Mouse (Mus musculus) G1E-ER4 (cell line): Measurements from ENCODE around the gene Bcl2l13. TPM values are rescaled to one million over a fixed set of nuclear protein-coding genes. Genes with fewer than 3 reads are reported as not detected.

Source experiments
- GATA1 ChIP-seq: IDR thresholded peaks from one replicate; pipeline ENCODE4 v1.8.0; 2012; ENCODE audit warnings: low read length, inconsistent platforms
- polyA plus RNA-seq: library from polyadenylated mRNA; stranded (reverse); fragments of >175 nt; gene quantifications from 2 replicates; pipeline ENCODE4 v1.2.3, GENCODE M21; 2012

Bcl2l13 gene
- polyA plus RNA-seq, 1 experiment: 679 TPM

DNA sequence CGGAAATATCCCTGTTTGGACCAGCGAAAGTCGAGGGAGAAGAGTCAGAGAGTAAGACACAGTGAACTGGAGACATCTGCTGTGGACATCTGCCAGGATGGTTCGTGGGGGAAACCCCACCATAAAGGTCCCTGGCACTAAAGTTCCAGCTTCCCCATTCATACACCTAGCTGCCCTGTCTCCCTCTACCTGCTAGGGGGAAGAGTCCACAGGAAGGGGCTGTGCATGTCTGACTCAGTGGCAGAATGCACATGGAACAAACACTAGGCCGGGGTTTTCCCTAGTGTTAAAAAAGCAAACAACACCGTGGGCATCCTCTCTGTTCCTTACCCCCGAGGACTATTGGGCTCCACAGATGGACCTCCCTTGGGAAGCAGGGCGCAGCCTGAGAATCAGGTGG is 77.8 kb downstream of the Bcl2l13 start:
- no peak for TF ChIP-seq GATA1

DNA sequence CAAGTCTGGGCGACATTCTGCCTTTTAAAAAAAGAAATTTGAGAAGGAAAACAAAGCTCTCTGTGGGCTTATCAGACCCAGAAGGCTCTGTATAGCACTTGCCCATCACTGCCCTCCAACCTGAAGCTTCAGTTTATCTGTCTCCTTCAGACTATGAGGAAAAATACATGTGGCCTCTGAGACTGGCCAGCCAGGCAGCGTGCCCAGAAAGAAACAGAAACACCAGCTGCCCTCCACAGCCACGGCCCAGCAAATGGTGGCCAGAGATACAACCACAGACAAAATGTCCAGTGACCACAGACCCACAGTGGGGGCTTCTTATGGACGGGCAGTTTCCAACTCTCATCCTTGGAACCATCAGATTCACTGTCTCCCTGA is 78.5 kb downstream of the Bcl2l13 start:
- TF ChIP-seq GATA1: no peak

DNA sequence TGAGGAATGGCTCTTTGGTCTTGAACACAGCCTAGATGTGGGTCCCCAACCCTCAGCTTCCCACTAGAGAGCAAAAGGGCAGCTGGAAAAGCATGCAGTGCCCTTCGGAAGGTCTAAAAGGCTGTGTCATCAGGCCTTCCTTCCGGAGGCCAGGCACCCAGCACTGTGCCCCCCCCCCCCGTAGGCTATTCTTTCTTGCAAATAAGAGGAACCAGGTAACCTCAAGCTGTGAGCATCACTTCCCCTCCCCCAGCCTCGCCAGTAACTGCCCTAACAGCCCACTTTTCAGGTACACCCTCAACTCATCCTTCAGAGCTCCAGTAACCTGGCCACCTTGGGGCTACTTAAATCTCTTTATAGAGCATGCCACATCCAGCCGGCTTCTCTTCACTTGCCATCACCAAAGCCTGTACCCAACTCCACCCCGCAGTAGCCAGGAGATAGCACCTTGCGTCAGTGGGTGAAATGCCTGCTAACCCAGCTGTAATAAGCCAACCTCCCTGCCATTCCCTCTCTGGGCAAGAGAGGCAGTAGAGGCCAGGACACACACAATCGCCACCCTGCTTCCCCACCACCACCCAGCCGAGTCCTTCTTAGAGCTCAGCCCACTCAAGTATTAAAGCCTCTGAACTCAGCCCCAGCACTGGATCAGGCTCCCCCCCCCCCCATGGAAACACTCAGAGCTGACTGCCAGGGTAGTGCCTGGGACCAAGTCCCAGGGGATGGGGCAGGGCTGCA is 79.1 kb downstream of the Bcl2l13 start:
- no peak for TF ChIP-seq GATA1

GRCm38 (mm10) chr6:120915649-120915975 is 79.6 kb downstream of the Bcl2l13 start:
- TF ChIP-seq GATA1: no peak

GRCm38 (mm10) chr6:120916074-120916971 is 80.3 kb downstream of the Bcl2l13 start, which contains the start of gene Bid:
Gene Bid (minus strand): TSS chr6:120916853.
- no peak for TF ChIP-seq GATA1

- TF ChIP-seq GATA1: no peak
Measured at GRCm38 (mm10) chr6:120917975-120918374, 82.0 kb downstream of the Bcl2l13 start.

- no peak for TF ChIP-seq GATA1
Measured at GRCm38 (mm10) chr6:120926880-120927279, 90.9 kb downstream of the Bcl2l13 start.

DNA sequence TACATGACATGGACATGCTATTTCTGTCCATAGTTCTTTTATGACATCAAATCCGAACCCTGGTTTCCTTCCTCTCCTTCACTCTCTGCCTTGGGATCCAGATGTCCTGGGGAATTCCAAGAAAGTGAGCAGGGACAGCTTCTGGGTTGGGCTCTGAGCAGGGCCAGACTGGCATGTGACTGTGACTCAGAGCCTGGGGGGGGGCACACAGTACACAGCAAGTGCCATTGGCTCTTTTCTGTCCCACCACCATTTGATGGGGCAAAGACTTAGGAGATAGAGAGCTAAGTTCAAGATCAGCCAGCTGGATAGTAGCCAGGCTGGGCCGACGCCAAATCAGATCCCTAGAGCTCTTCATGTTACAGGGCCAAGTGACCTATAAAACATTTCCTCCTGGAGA is 91.8 kb downstream of the Bcl2l13 start:
- TF ChIP-seq GATA1: no peak

DNA sequence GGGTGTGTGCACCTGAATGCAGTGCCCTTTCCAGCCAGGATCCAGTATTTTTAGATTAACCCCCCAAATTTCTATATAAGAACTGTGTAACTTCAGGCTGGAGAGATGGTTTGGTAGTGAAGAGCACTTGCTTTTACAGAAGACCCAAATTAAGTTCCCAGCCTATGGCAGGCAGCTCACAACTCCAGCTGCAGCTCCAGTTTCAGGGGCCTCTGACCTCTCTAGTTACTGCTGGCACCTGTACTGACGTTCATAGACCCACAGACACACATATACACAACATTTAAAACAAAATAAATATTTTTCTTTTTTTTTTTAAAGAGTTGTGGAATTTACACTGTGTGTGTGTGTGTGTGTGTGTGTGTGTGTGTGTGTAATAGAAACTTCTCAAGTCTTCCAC is 93.4 kb downstream of the Bcl2l13 start:
- TF ChIP-seq GATA1: no peak

DNA sequence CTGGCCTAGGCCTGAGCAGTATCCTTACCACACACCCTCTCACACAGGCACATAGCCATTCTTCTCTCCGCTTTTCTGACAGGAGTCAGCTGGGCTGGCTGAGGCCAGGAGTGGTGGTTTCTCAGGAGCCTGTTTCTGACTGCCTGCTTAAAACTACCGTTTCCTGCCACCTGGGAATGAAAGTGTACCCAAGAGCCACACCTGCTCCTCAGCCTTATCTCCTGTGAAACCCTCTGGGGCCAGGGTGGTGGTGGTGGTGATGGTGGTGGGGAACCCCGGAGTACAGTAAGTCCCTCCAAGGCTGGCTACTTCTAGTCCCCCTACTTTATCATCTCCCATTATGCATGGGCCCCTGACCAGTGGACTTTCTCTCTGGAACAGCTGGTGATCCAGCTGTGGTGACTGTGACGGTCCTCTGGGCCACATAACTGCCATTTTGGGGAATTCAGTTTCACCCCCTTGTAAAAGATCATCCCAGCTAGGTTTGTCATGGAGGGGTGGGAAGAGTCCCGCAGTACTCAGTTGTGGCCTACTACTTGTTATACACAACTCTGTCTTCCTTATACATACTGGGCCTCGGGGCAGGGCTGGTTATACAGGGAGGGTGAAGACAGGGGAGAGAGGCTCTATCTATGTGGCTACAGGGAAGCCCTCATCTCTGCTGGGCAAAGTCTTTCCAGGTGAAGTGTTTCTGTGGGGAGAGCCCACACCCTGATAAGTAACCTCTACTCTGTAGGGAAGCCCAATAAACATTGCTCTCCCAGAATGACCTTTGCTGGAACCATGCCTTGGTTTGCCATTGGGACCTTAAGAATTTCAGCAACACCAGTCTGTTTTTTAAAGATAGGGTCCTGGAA is 94.7 kb downstream of the Bcl2l13 start:
- no peak for TF ChIP-seq GATA1

- no peak for TF ChIP-seq GATA1
Measured at GRCm38 (mm10) chr6:120932597-120932996, 96.6 kb downstream of the Bcl2l13 start.

GRCm38 (mm10) chr6:120933670-120934069 is 97.7 kb downstream of the Bcl2l13 start:
- TF ChIP-seq GATA1: no peak

DNA sequence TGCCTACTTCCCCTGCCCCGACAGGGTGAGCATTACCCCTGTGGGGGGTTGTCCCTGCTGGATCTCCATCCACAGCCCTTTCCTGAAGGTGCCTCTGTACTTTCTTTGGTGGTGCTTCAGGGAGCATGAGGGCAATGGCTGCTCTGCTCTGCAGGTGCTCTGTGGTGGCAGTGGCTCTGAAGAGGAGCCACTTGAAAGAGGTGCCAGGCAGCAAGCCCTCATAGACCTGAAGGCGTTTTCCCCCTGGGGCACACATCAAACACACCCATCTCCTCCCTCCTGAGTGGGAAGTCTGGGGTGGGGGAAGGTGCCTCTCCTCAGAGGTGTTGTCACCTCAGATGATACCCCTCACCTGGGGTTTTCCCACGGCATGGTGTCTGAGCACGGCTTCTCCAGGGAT is 98.2 kb downstream of the Bcl2l13 start:
- TF ChIP-seq GATA1: no peak

GRCm38 (mm10) chr6:120937104-120937617 is 101.1 kb downstream of the Bcl2l13 start:
- no peak for TF ChIP-seq GATA1

GRCm38 (mm10) chr6:120937999-120938608 is 102.1 kb downstream of the Bcl2l13 start:
- no peak for TF ChIP-seq GATA1
